Mouse (Mus musculus) lung, embryonic 14.5 days (tissue): ENCODE measurements around the gene Ltb. TPM values are rescaled to one million over a fixed set of nuclear protein-coding genes. Genes with fewer than 3 reads are reported as not detected.

ENCODE experiments used
- ATAC-seq: fragments of 200-750 bp; cut with Nextera tagmentation; 2 replicates; pipeline ENCODE4 v1.8.0; 2017; ENCODE audit warnings: mild to moderate bottlenecking, moderate TSS enrichment, moderate library complexity; ENCODE audit not compliant: insufficient read depth
- DNase-seq: peaks from one replicate; pipeline ENCODE4 v3.0.0-alpha.2; 2015
- H3K27ac ChIP-seq: fragments of 300-500 bp; sonication (generic); 2 replicates; pipeline ENCODE4 v1.5.1; 2014; ENCODE audit warnings: low read depth, mild to moderate bottlenecking, moderate library complexity
- H3K27me3 ChIP-seq: fragments of 300-500 bp; sonication (generic); 2 replicates; pipeline ENCODE4 v1.6.1; 2014; ENCODE audit warnings: low read length, control low read depth; ENCODE audit not compliant: insufficient read depth
- H3K36me3 ChIP-seq: fragments of 300-500 bp; sonication (generic); 2 replicates; pipeline ENCODE4 v1.6.1; 2014; ENCODE audit warnings: control low read depth; ENCODE audit not compliant: insufficient read depth
- H3K4me1 ChIP-seq: fragments of 300-500 bp; sonication (generic); 2 replicates; pipeline ENCODE4 v1.6.1; 2014; ENCODE audit warnings: antibody characterized with exemption, control low read depth; ENCODE audit not compliant: insufficient read depth
- H3K4me2 ChIP-seq: fragments of 300-500 bp; sonication (generic); 2 replicates; pipeline ENCODE4 v1.6.1; 2014; ENCODE audit warnings: mild to moderate bottlenecking
- H3K4me3 ChIP-seq: fragments of 300-500 bp; sonication (generic); 2 replicates; pipeline ENCODE4 v1.5.1; 2014; ENCODE audit warnings: low read depth, low read length
- H3K9ac ChIP-seq: fragments of 300-500 bp; sonication (generic); 2 replicates; pipeline ENCODE4 v1.6.1; 2014
- H3K9me3 ChIP-seq: fragments of 300-500 bp; sonication (generic); 2 replicates; pipeline ENCODE4 v1.6.1; 2016; ENCODE audit warnings: low read depth, low read length, control low read depth
- CTCF ChIP-seq: IDR thresholded peaks from 2 replicates; pipeline ENCODE4 v1.5.1; 2016; ENCODE audit warnings: antibody characterized with exemption, low read depth
- WGBS: fragments of 180-500 bp; shearing (Covaris S2); extraction: QIAGEN DNeasy Blood & Tissue Kit; methylation state at CpG from one replicate; pipeline ENCODE4 v1.1.7; 2014; 5-methylcytosine and 5-hydroxymethylcytosine counted together
- polyA plus RNA-seq: library from polyadenylated mRNA; unstranded; fragments of >200 nt; fragmentation: Nextera tagmentation; extraction: Ambion mirVana; gene quantifications from 2 replicates; pipeline ENCODE4 v1.2.1, GENCODE M21; 2014

Ltb gene
- 0.43 TPM in 1 of 2 replicates, not detected in the other for polyA plus RNA-seq

GRCm38 (mm10) chr17:35193881-35194843 is at the start of gene Ltb:
Gene Ltb, plus strand, starts transcription at chr17:35194439.
- H3K9ac ChIP-seq = no peak within 1 kb of the TSS
- no peaks in the 10 kb centered on the region; the same call in none of the 2 replicates for H3K4me1 ChIP-seq
- H3K4me3 ChIP-seq = peak within 1 kb of the TSS; percentile 41; the same call in 1 of the 2 replicates
- H3K9me3 ChIP-seq = no peaks in the 10 kb centered on the region
- no peak within 1 kb of the TSS for H3K27ac ChIP-seq
- WGBS = 41% methylated on average over 28 of the region's 28 CpGs
- TF ChIP-seq CTCF = no peak
- ATAC-seq = no peak
- no peaks in the 10 kb centered on the region for H3K36me3 ChIP-seq
- no peak for DNase-seq
- peak within 1 kb of the TSS; percentile 77; the same call in 1 of the 2 replicates for H3K4me2 ChIP-seq
- H3K27me3 ChIP-seq = peaks cover 33% of the 10 kb centered on the region

GRCm38 (mm10) chr17:35146139-35146538 is 48.1 kb upstream of the Ltb start:
- Histone ChIP-seq H3K9me3 (no peaks in the 10 kb centered on the region), H3K36me3 (peaks cover 100% of the 10 kb centered on the region), H3K27me3 (no peaks in the 10 kb centered on the region), H3K4me3 (no peak overlapping the region), H3K4me1 (no peaks in the 10 kb centered on the region), H3K27ac (no peak overlapping the region), H3K9ac (no peak overlapping the region), H3K4me2 (no peak overlapping the region)
- ATAC-seq (no peak), DNase-seq (no peak)
- TF ChIP-seq CTCF = no peak
- WGBS = 85% methylated on average over 5 of the region's 5 CpGs

GRCm38 (mm10) chr17:35147348-35147747 is 46.9 kb upstream of the Ltb start:
- no peak overlapping the region for H3K4me3 ChIP-seq
- H3K27ac ChIP-seq = no peak overlapping the region
- ATAC-seq (no peak), DNase-seq (peak; percentile 16)
- H3K9me3 ChIP-seq = no peaks in the 10 kb centered on the region
- WGBS = 50% methylated on average over 3 of the region's 3 CpGs
- H3K27me3 ChIP-seq = no peaks in the 10 kb centered on the region
- no peak for TF ChIP-seq CTCF
- H3K4me2 ChIP-seq = no peak overlapping the region
- H3K9ac ChIP-seq = no peak overlapping the region
- H3K36me3 ChIP-seq = peaks cover 100% of the 10 kb centered on the region
- no peaks in the 10 kb centered on the region for H3K4me1 ChIP-seq

- Histone ChIP-seq H3K27ac (peak overlapping the region; percentile 38; the same call in 1 of the 2 replicates), H3K4me3 (no peak overlapping the region), H3K27me3 (no peaks in the 10 kb centered on the region), H3K9me3 (no peaks in the 10 kb centered on the region), H3K4me2 (no peak overlapping the region), H3K36me3 (peaks cover 100% of the 10 kb centered on the region), H3K9ac (no peak overlapping the region), H3K4me1 (no peaks in the 10 kb centered on the region)
- no peak for TF ChIP-seq CTCF
- 66% methylated on average over 5 of the region's 5 CpGs for WGBS
- DNase-seq (peak; percentile 35), ATAC-seq (no peak)
Observed at GRCm38 (mm10) chr17:35147922-35148639, 46.2 kb upstream of the Ltb start.

- Histone ChIP-seq H3K4me2 (no peak overlapping the region), H3K36me3 (peaks cover 100% of the 10 kb centered on the region), H3K4me3 (no peak overlapping the region), H3K9me3 (no peaks in the 10 kb centered on the region), H3K27ac (no peak overlapping the region), H3K9ac (no peak overlapping the region), H3K27me3 (no peaks in the 10 kb centered on the region), H3K4me1 (no peaks in the 10 kb centered on the region)
- DNase-seq (no peak), ATAC-seq (no peak)
- TF ChIP-seq CTCF = no peak
- 93% methylated on average over 4 of the region's 4 CpGs for WGBS
Observed at GRCm38 (mm10) chr17:35152121-35152520, 42.1 kb upstream of the Ltb start.

- WGBS = 84% methylated on average over 9 of the region's 9 CpGs
- DNase-seq (no peak), ATAC-seq (no peak)
- no peak overlapping the region for H3K27ac ChIP-seq
- H3K36me3 ChIP-seq = peaks cover 100% of the 10 kb centered on the region
- no peaks in the 10 kb centered on the region for H3K9me3 ChIP-seq
- H3K27me3 ChIP-seq = no peaks in the 10 kb centered on the region
- H3K4me2 ChIP-seq = no peak overlapping the region
- no peak for TF ChIP-seq CTCF
- H3K4me1 ChIP-seq = no peaks in the 10 kb centered on the region
- no peak overlapping the region for H3K9ac ChIP-seq
- no peak overlapping the region for H3K4me3 ChIP-seq
Observed at GRCm38 (mm10) chr17:35153077-35153476, 41.2 kb upstream of the Ltb start.

- H3K9me3 ChIP-seq = no peaks in the 10 kb centered on the region
- no peak overlapping the region for H3K4me3 ChIP-seq
- H3K9ac ChIP-seq = no peak overlapping the region
- H3K4me1 ChIP-seq = no peaks in the 10 kb centered on the region
- H3K36me3 ChIP-seq = peaks cover 100% of the 10 kb centered on the region
- H3K27ac ChIP-seq = no peak overlapping the region
- WGBS = 76% methylated on average over 4 of the region's 4 CpGs
- TF ChIP-seq CTCF = no peak
- DNase-seq (no peak), ATAC-seq (no peak)
- no peak overlapping the region for H3K4me2 ChIP-seq
- no peaks in the 10 kb centered on the region for H3K27me3 ChIP-seq
Observed at GRCm38 (mm10) chr17:35153931-35154330, 40.3 kb upstream of the Ltb start.
